Mouse (Mus musculus): ENCODE measurements around the gene Rapgef3.

- TF ChIP-seq CTCF (IDR thresholded peaks at IDR 0.05; ENCODE audit: insufficient read depth, low read depth, low read length) (no peak), POLR2A (IDR thresholded peaks at IDR 0.05; ENCODE audit: insufficient read depth, low read depth, low read length) (no peak)
Observed at GRCm38 (mm10) chr15:97778311-97779098, 10.7 kb upstream of the Rapgef3 start, which contains the start of gene Slc48a1.
